Mouse (Mus musculus): ENCODE data around the gene Klk1b4. TPM values are rescaled to one million over a fixed set of nuclear protein-coding genes. Genes with fewer than 3 reads are reported as not detected.

Klk1b4 gene
- polyA plus RNA-seq, 1 experiment: 0.53 TPM

- Histone ChIP-seq H3K27ac (ENCODE audit: insufficient read depth, low read depth, low read length) (no peak overlapping the region), H3K4me1 (ENCODE audit: control insufficient read depth, insufficient read depth, low read length) (no peaks in the 10 kb centered on the region), H3K36me3 (ENCODE audit: control insufficient read depth, insufficient read depth, low read length) (no peaks in the 10 kb centered on the region), H3K27me3 (replicated peaks; ENCODE audit: control insufficient read depth, insufficient read depth, low read length) (no peaks in the 10 kb centered on the region), H3K4me3 (ENCODE audit: insufficient read depth, low read depth, low read length) (no peak overlapping the region)
- no peak for TF ChIP-seq CTCF (conservative IDR thresholded peaks at IDR 0.05; ENCODE audit: insufficient read depth, insufficient read length, low read depth, low read length)
- WGBS: 84% methylated on average over 6 of the region's 6 CpGs
- no peak for DNase-seq
Measured at GRCm38 (mm10) chr7:44260410-44260809, 53.2 kb downstream of the Klk1b4 start.

- no peaks in the 10 kb centered on the region for H3K36me3 ChIP-seq (ENCODE audit: control insufficient read depth, insufficient read depth, low read length)
- TF ChIP-seq CTCF (conservative IDR thresholded peaks at IDR 0.05; ENCODE audit: insufficient read depth, insufficient read length, low read depth, low read length) (no peak), POLR2A (IDR thresholded peaks at IDR 0.05; ENCODE audit: low read depth, low read length) (no peak)
- no peak within 1 kb of the TSS for H3K27ac ChIP-seq (ENCODE audit: insufficient read depth, low read depth, low read length)
- 59% methylated on average over 5 of the region's 5 CpGs for WGBS
- no peak within 1 kb of the TSS for H3K4me3 ChIP-seq (ENCODE audit: insufficient read depth, low read depth, low read length)
- no peak for DNase-seq
- H3K4me1 ChIP-seq (ENCODE audit: control insufficient read depth, insufficient read depth, low read length): no peaks in the 10 kb centered on the region
- no peaks in the 10 kb centered on the region for H3K27me3 ChIP-seq (replicated peaks; ENCODE audit: control insufficient read depth, insufficient read depth, low read length)
Measured at GRCm38 (mm10) chr7:44261147-44261546, 53.9 kb downstream of the Klk1b4 start, which contains the start of gene Gm15517. Gene Gm15517 (plus strand): TSS chr7:44261447.

Other genes starting within 250 kb of the Klk1b4 start
- gene Klk1b1, start 240.7 kb upstream of the Klk1b4 start, polyA plus RNA-seq (2012; rRNA removed): 0.11 and 0.52 TPM in 2 replicates
- 1.6 and 1.7 TPM in 2 replicates for gene Klk1b9, start 231.4 kb upstream of the Klk1b4 start, polyA plus RNA-seq (2012; rRNA removed)
- gene Klk1b11, start 211.6 kb upstream of the Klk1b4 start, polyA plus RNA-seq (2012; rRNA removed): 0.52 and 0.99 TPM in 2 replicates
- gene Klk1b26, start 195.3 kb upstream of the Klk1b4 start, polyA plus RNA-seq (2012; rRNA removed): not detected in 2 replicates
- gene Klk1b27, start 155.1 kb upstream of the Klk1b4 start, polyA plus RNA-seq (2012; rRNA removed): 1.6 and 3.2 TPM in 2 replicates
- gene Klk1b21, start 105.1 kb upstream of the Klk1b4 start, polyA plus RNA-seq (2012; rRNA removed): 0.20 and 0.43 TPM in 2 replicates
- gene Klk1b22, start 94.8 kb upstream of the Klk1b4 start, polyA plus RNA-seq (2012; rRNA removed): 1.1 and 2.4 TPM in 2 replicates
- gene Klk1b16, start 70.7 kb upstream of the Klk1b4 start, polyA plus RNA-seq (2012; rRNA removed): 0.59 and 0.60 TPM in 2 replicates
- 2.0 and 2.1 TPM in 2 replicates for gene Klk1b24, start 19.2 kb upstream of the Klk1b4 start, polyA plus RNA-seq (2012; rRNA removed)
- 2.6 and 3.3 TPM in 2 replicates for gene Klk1b3, start 9.2 kb upstream of the Klk1b4 start, polyA plus RNA-seq (2012; rRNA removed)
- gene Klk1b5, start 8.5 kb downstream of the Klk1b4 start, polyA plus RNA-seq (2012; rRNA removed): 6.8 and 7.0 TPM in 2 replicates
- gene Klk1, start 17.9 kb downstream of the Klk1b4 start, polyA plus RNA-seq (2012; rRNA removed): 4,551 and 6,375 TPM in 2 replicates
- gene Gm36864, start 28.7 kb downstream of the Klk1b4 start, polyA plus RNA-seq (2012; rRNA removed): 0.06 TPM in 1 of 2 replicates, not detected in the other
- gene 1700028J19Rik, start 39.3 kb downstream of the Klk1b4 start, polyA plus RNA-seq (2012; rRNA removed): 27.2 and 32.1 TPM in 2 replicates
- gene 2410002F23Rik, start 39.3 kb downstream of the Klk1b4 start, polyA plus RNA-seq (2012; rRNA removed): 39.4 and 47.9 TPM in 2 replicates
- gene Acp4, start 49.9 kb downstream of the Klk1b4 start, polyA plus RNA-seq (2012; rRNA removed): not detected in 2 replicates
- not detected in 2 replicates for gene Gm15517, start 54.0 kb downstream of the Klk1b4 start, polyA plus RNA-seq (2012; rRNA removed)
- 6.4 and 8.1 TPM in 2 replicates for gene Clec11a, start 99.5 kb downstream of the Klk1b4 start, polyA plus RNA-seq (2012; rRNA removed)
- gene Shank1, start 102.8 kb downstream of the Klk1b4 start, polyA plus RNA-seq (2012; rRNA removed): 0.43 and 0.66 TPM in 2 replicates
- 12.0 and 12.9 TPM in 2 replicates for gene Syt3, start 176.7 kb downstream of the Klk1b4 start, polyA plus RNA-seq (2012; rRNA removed)
- 0.69 and 0.75 TPM in 2 replicates for gene 1700008O03Rik, start 178.4 kb downstream of the Klk1b4 start, polyA plus RNA-seq (2012; rRNA removed)
- 0.30 and 0.52 TPM in 2 replicates for gene Lrrc4b, start 221.6 kb downstream of the Klk1b4 start, polyA plus RNA-seq (2012; rRNA removed)

Data from kidney, adult 2 months (tissue).